Mouse (Mus musculus): ENCODE measurements at regions not wholly inside any gene's neighbourhood (a gene's known extent, or its start where the extent isn't known, plus 50 kb on each side); places are given as distances from the start of the nearest gene placed in this dataset.

GRCm38 (mm10) chr11:65372309-65372811 lies 102.6 kb upstream of the Myocd start:
- H3K27ac ChIP-seq: peak overlapping the region; percentile 59
- H3K27me3 ChIP-seq (ENCODE audit: insufficient read depth, poor library complexity, severe bottlenecking): no peaks in the 10 kb centered on the region
- H3K36me3 ChIP-seq: no peaks in the 10 kb centered on the region
- no peak overlapping the region for H3K4me3 ChIP-seq
- no peak for DNase-seq (ENCODE audit: low spot score)
- no peaks in the 10 kb centered on the region for H3K9me3 ChIP-seq
- H3K4me1 ChIP-seq: peaks cover 16% of the 10 kb centered on the region; the same call in 1 of the 2 replicates
- WGBS: 82% methylated on average over 9 of the region's 9 CpGs

DNA sequence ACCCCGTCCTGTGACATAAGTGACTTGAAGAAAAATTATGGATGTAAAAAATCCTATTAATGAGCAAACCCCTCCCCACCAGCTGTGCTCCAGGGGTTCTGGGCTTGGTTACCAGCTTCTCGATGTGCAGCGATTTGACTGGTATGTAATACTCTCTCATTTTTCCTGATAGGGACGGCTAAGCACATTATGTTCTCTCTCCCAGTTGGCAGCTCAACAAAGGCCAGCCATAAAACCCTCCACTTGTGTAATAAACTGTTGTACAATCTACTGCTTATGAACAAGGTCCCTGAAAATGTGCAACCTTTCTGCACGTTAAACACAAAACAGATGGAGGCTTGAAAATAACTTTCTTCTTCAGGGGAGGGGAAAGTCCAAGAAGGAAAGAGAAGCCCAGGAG lies 98.0 kb upstream of the Myocd start:
- Histone ChIP-seq H3K27me3 (ENCODE audit: insufficient read depth, poor library complexity, severe bottlenecking) (no peaks in the 10 kb centered on the region), H3K27ac (peak overlapping the region; percentile 89), H3K4me3 (no peak overlapping the region), H3K4me1 (peaks cover 44% of the 10 kb centered on the region), H3K36me3 (no peaks in the 10 kb centered on the region), H3K9me3 (no peaks in the 10 kb centered on the region)
- DNase-seq (ENCODE audit: low spot score): no peak
- WGBS: 80% methylated on average over 5 of the region's 5 CpGs

DNA sequence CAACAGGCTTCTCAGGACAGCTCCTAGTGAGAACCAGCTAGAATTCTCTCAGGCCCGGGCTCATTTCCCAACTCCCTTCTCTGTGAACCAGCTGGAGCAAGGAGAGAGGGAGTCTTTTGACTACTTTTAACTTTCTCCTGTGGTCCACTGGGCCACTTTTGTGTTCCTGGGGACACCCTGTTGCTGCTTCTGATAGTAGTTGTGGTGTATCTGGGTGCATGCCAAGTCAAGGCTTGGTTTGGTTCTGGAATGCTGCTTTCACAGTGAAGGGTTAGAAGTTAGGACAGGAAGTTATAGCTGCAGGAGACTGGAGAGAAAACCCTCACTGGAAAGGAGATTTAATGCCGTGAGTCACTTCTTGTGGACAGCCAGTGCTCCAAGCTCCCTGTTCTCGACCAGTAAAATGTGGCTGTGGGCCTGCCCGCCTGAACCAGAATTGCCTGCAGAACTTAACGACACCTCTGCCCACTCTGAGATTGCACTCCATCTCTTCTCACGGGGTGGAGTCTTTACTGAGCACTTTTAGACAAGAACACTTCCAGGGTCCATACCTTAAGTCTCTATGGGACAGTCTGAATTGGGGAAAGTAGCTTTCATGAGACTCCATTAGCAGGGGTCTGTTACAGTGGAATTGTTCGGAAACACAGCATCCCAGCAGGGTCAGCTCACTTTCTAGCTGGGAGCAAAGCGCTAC lies 97.0 kb upstream of the Myocd start:
- 56% methylated on average over 8 of the region's 8 CpGs for WGBS
- no peaks in the 10 kb centered on the region for H3K9me3 ChIP-seq
- peak overlapping the region; percentile 89 for H3K27ac ChIP-seq
- no peaks in the 10 kb centered on the region for H3K36me3 ChIP-seq
- no peak overlapping the region for H3K4me3 ChIP-seq
- H3K4me1 ChIP-seq: peaks cover 35% of the 10 kb centered on the region
- no peaks in the 10 kb centered on the region for H3K27me3 ChIP-seq (ENCODE audit: insufficient read depth, poor library complexity, severe bottlenecking)
- peak; percentile 66 for DNase-seq (ENCODE audit: low spot score)

- no peaks in the 10 kb centered on the region for H3K36me3 ChIP-seq
- H3K4me3 ChIP-seq: peak overlapping the region; percentile 31
- WGBS: 28% methylated on average over 12 of the region's 12 CpGs
- no peaks in the 10 kb centered on the region for H3K27me3 ChIP-seq (ENCODE audit: insufficient read depth, poor library complexity, severe bottlenecking)
- H3K4me1 ChIP-seq: peaks cover 38% of the 10 kb centered on the region
- peak overlapping the region; percentile 89 for H3K27ac ChIP-seq
- DNase-seq (ENCODE audit: low spot score): peak; percentile 79
- H3K9me3 ChIP-seq: no peaks in the 10 kb centered on the region
Measured at GRCm38 (mm10) chr11:65365751-65366559, 96.2 kb upstream of the Myocd start.

- Histone ChIP-seq H3K27ac (peak overlapping the region; percentile 89), H3K27me3 (ENCODE audit: insufficient read depth, poor library complexity, severe bottlenecking) (no peaks in the 10 kb centered on the region), H3K36me3 (no peaks in the 10 kb centered on the region), H3K4me1 (peaks cover 48% of the 10 kb centered on the region), H3K9me3 (no peaks in the 10 kb centered on the region), H3K4me3 (no peak overlapping the region)
- 68% methylated on average over 3 of the region's 3 CpGs for WGBS
- peak; percentile 58 for DNase-seq (ENCODE audit: low spot score)
Measured at GRCm38 (mm10) chr11:65364910-65365309, 95.1 kb upstream of the Myocd start.

GRCm38 (mm10) chr11:65363846-65364245 lies 94.1 kb upstream of the Myocd start:
- no peaks in the 10 kb centered on the region for H3K9me3 ChIP-seq
- DNase-seq (ENCODE audit: low spot score): no peak
- H3K27ac ChIP-seq: peak overlapping the region; percentile 89; the same call in 1 of the 2 replicates
- 75% methylated on average over 3 of the region's 3 CpGs for WGBS
- no peak overlapping the region for H3K4me3 ChIP-seq
- H3K4me1 ChIP-seq: peaks cover 53% of the 10 kb centered on the region
- no peaks in the 10 kb centered on the region for H3K27me3 ChIP-seq (ENCODE audit: insufficient read depth, poor library complexity, severe bottlenecking)
- H3K36me3 ChIP-seq: no peaks in the 10 kb centered on the region

GRCm38 (mm10) chr11:65360729-65361128 lies 90.9 kb upstream of the Myocd start:
- Histone ChIP-seq H3K36me3 (no peaks in the 10 kb centered on the region), H3K27me3 (ENCODE audit: insufficient read depth, poor library complexity, severe bottlenecking) (no peaks in the 10 kb centered on the region), H3K4me3 (no peak overlapping the region), H3K4me1 (peaks cover 35% of the 10 kb centered on the region), H3K27ac (peak overlapping the region; percentile 73), H3K9me3 (no peaks in the 10 kb centered on the region)
- peak; percentile 64 for DNase-seq (ENCODE audit: low spot score)
- 64% methylated on average over 5 of the region's 5 CpGs for WGBS

GRCm38 (mm10) chr11:65358908-65359307 lies 89.1 kb upstream of the Myocd start:
- 36% methylated on average over 8 of the region's 8 CpGs for WGBS

DNA sequence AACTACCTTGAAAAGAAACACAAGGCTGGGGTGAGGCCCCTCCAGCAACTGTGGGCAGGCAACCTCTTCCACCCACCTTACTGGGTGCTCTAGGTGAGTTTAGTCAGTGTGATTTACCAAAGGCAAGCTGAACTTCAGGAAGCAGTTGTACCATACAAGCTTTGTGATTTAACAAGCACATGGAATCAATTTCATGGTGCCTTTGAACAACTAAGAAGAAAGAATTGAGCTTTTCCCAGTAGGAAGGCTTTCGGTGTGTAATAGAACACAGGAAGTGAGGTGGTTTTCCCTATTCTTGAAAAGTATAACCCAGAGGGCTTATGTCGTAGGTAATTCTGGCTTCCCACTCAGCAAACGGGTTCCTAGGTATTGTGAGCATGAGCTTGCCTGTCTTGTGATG lies 82.7 kb upstream of the Myocd start:
- Histone ChIP-seq H3K4me3 (no peak overlapping the region), H3K27me3 (ENCODE audit: insufficient read depth, poor library complexity, severe bottlenecking) (no peaks in the 10 kb centered on the region), H3K36me3 (no peaks in the 10 kb centered on the region), H3K9me3 (no peaks in the 10 kb centered on the region), H3K27ac (no peak overlapping the region), H3K4me1 (peaks cover 32% of the 10 kb centered on the region)
- DNase-seq (ENCODE audit: low spot score): no peak
- WGBS: 80% methylated on average over 3 of the region's 3 CpGs

More at GRCm38 (mm10) chr11:65358908-65359307, 89.1 kb upstream of the Myocd start:
- Histone ChIP-seq H3K27me3 (ENCODE audit: insufficient read depth, poor library complexity, severe bottlenecking) (no peaks in the 10 kb centered on the region), H3K9me3 (no peaks in the 10 kb centered on the region), H3K4me1 (peaks cover 35% of the 10 kb centered on the region), H3K27ac (peak overlapping the region; percentile 31), H3K36me3 (no peaks in the 10 kb centered on the region), H3K4me3 (no peak overlapping the region)
- DNase-seq (ENCODE audit: low spot score): no peak

- WGBS: 30% methylated on average over 5 of the region's 5 CpGs
- Histone ChIP-seq H3K27ac (peak overlapping the region; percentile 37), H3K36me3 (no peaks in the 10 kb centered on the region), H3K4me1 (peaks cover 26% of the 10 kb centered on the region), H3K27me3 (ENCODE audit: insufficient read depth, poor library complexity, severe bottlenecking) (no peaks in the 10 kb centered on the region), H3K9me3 (no peaks in the 10 kb centered on the region), H3K4me3 (no peak overlapping the region)
- no peak for DNase-seq (ENCODE audit: low spot score)
Measured at GRCm38 (mm10) chr11:65349013-65349412, 79.2 kb upstream of the Myocd start.

- no peaks in the 10 kb centered on the region for H3K27me3 ChIP-seq (ENCODE audit: insufficient read depth, poor library complexity, severe bottlenecking)
- DNase-seq (ENCODE audit: low spot score): no peak
- 58% methylated on average over 8 of the region's 8 CpGs for WGBS
- peaks cover 41% of the 10 kb centered on the region for H3K4me1 ChIP-seq
- H3K36me3 ChIP-seq: no peaks in the 10 kb centered on the region
- H3K27ac ChIP-seq: no peak overlapping the region
- no peak overlapping the region for H3K4me3 ChIP-seq
- H3K9me3 ChIP-seq: no peaks in the 10 kb centered on the region
Measured at GRCm38 (mm10) chr11:65341683-65342440, 72.1 kb upstream of the Myocd start.

DNA sequence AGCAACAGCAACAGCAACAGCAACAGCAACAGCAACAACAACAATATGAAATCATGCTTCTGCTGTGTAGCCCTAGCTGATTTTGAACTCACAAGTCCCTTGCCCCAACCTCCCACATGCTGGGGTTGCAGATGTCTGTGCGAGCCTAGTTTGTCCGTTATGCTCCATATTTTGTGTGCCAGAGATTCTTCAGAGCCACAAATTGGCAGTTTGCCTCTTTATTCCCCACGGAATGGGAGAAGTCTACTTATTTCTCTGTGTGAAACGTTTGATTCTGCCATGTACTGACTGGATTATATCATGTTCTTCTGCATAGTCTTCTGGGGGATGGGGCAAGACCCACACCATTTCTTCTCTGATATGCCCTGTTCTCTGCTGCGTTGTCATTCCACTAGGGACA lies 64.5 kb upstream of the Myocd start:
- Histone ChIP-seq H3K27me3 (ENCODE audit: insufficient read depth, poor library complexity, severe bottlenecking) (no peaks in the 10 kb centered on the region), H3K4me1 (peaks cover 16% of the 10 kb centered on the region), H3K36me3 (no peaks in the 10 kb centered on the region), H3K9me3 (no peaks in the 10 kb centered on the region), H3K4me3 (no peak overlapping the region), H3K27ac (no peak overlapping the region)
- peak; percentile 31 for DNase-seq (ENCODE audit: low spot score)
- 80% methylated on average over 5 of the region's 5 CpGs for WGBS

Data from heart, embryonic 10.5 days (tissue).